Mouse (Mus musculus) cerebellum, adult 2 months (tissue): ENCODE results near the gene Sp4. TPM values are rescaled to one million over a fixed set of nuclear protein-coding genes. Genes with fewer than 3 reads are reported as not detected.
A peak's percentile ranks its signal among the peaks of the same experiment; 100 is the strongest.

Source experiments
- DNase-seq, 2 experiments: peaks; one replicate each; pipeline ENCODE4 v3.0.0; 2021
- H3K27ac ChIP-seq: fragments of 200-500 bp; 2 replicates; pipeline ENCODE4 v1.5.1; 2012; ENCODE audit warnings: low read length, control low read depth, inconsistent platforms; ENCODE audit not compliant: insufficient read depth
- H3K27me3 ChIP-seq: fragments of 200-500 bp; 2 replicates; pipeline ENCODE4 v1.6.1; 2012; ENCODE audit warnings: inconsistent platforms, mild to moderate bottlenecking, low read length, moderate library complexity; ENCODE audit not compliant: control insufficient read depth, insufficient read depth
- H3K4me1 ChIP-seq: fragments of 200-500 bp; 2 replicates; pipeline ENCODE4 v1.6.1; 2011; ENCODE audit warnings: low read length; ENCODE audit not compliant: control insufficient read depth, insufficient read depth
- H3K4me3 ChIP-seq: fragments of 200-500 bp; replicated peaks from 2 replicates; pipeline ENCODE3; 2011; ENCODE audit warnings: mild to moderate bottlenecking, low read depth, low read length, control low read depth; ENCODE audit not compliant: insufficient read depth
- CTCF ChIP-seq: fragments of 200-500 bp; IDR thresholded peaks from 2 replicates; pipeline ENCODE4 v1.5.1; 2011; ENCODE audit warnings: low read depth, mild to moderate bottlenecking, control low read depth, low read length, moderate library complexity, borderline replicate concordance; ENCODE audit not compliant: insufficient read depth
- POLR2A ChIP-seq: fragments of 200-500 bp; IDR thresholded peaks from 2 replicates; pipeline ENCODE4 v1.6.1; 2011; ENCODE audit warnings: low read length, control low read depth, borderline replicate concordance; ENCODE audit not compliant: insufficient read depth
- WGBS: fragments of 180-500 bp; shearing (Covaris S2); methylation state at CpG from one replicate; pipeline ENCODE4 v1.1.7; 2018; 5-methylcytosine and 5-hydroxymethylcytosine counted together
- polyA plus RNA-seq: library from polyadenylated mRNA; depleted of rRNA; stranded (reverse); fragments of >200 nt; gene quantifications from 2 replicates; pipeline ENCODE4 v1.2.3, GENCODE M21; 2012; rRNA removed

Sp4 gene
- 13.3 and 16.3 TPM in 2 replicates for polyA plus RNA-seq

DNA sequence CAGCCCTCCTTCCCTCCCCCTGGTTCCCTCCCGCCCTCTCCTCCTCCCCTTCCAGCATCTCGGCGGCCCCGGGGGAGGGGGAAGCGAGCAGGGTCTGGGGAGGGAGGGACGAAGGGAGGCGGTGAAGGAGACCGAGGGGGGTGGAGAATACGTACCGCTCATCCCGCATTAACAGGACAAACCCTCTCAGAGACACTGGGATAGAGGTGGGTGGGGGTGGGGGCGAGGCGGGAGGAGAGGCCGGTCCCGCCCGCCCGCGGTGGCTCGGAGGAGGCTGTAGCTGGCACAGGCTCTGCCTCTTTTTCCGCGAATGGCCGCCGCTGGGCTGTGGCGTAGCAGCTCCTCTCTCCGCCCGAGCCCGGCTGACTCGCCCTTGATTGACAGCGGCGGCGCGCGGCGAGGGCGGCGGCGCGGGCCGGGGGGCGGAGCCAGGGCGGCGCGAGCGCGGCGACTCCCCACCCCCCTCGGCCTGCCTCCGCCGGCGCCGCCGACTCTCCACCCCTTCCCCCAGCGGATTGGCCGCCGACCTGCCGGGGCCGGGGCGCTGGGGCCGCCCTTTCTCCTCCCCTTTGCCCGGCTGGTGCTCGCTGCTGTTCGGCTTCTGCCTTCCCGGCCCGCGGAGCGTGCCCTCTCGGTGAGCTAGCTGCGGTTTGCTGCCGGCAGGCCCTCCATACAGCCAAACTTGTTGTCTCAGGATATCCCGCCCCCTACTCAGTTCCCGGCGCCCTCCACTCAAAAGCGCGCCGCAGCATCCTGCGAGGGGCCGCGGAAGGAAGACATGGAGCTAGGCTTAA lies at the start of gene Sp4:
Gene Sp4 (minus strand): TSS at position 369 of the 794 bp plus-strand sequence.
- peak; percentile 24; the same call in 1 of the 2 replicates for TF ChIP-seq POLR2A
- TF ChIP-seq CTCF = no peak
- Histone ChIP-seq H3K27me3 (no peaks in the 10 kb centered on the region), H3K4me1 (peaks cover 3% of the 10 kb centered on the region; the same call in 1 of the 2 replicates), H3K27ac (peak within 1 kb of the TSS; percentile 90), H3K4me3 (peak within 1 kb of the TSS; percentile 100)
- peak; percentile 94 to 95 for DNase-seq
- under 1% methylated on average over 73 of the region's 78 CpGs for WGBS

DNA sequence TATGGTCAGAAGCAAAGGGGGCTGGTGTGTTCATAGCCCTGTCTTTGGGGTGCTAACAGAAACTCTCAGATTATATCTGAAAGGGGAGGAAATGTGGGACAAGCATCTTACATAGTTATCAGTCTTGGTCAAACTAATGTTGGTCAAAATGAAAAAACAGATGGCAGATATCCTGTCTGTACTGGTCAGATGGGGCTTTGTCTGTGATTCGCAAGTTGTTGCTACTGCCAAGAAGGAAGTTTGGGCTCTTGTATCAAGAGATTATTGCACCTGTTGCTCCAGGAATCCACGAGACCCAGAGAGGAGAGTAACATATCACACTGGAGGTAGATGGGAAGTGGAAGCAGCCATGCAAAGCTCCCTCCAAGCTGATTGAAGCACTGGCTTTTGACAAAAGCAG lies 37.9 kb upstream of the Sp4 start:
- no peak overlapping the region for H3K4me3 ChIP-seq
- no peaks in the 10 kb centered on the region for H3K27me3 ChIP-seq
- no peak overlapping the region for H3K27ac ChIP-seq
- TF ChIP-seq CTCF = no peak
- TF ChIP-seq POLR2A = no peak
- 47% methylated on average over 2 of the region's 2 CpGs for WGBS
- no peak for DNase-seq
- no peaks in the 10 kb centered on the region for H3K4me1 ChIP-seq

DNA sequence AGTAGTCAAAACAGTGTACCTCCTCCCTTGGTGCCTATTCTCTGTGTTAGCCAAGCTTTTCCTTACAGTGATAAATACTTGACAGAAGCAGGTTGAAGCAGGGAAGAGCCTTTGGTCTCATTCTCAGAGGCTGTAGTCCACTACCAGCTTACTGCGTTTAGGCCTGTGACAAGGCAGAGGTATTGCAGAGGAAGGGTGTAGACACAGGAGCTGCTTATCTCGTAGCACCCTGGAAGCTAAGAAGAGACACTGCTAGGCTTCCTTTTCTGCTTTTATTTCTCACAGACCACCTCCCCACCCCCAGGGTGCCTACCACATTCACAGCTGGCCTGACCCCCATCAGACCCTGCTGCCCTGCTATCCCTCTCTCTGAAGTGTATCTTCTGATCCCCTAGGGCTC lies 37.0 kb upstream of the Sp4 start:
- H3K4me1 ChIP-seq = no peaks in the 10 kb centered on the region
- H3K27me3 ChIP-seq = no peaks in the 10 kb centered on the region
- no peak overlapping the region for H3K4me3 ChIP-seq
- 89% methylated on average over 2 of the region's 2 CpGs for WGBS
- TF ChIP-seq POLR2A (no peak), CTCF (no peak)
- DNase-seq = no peak
- H3K27ac ChIP-seq = no peak overlapping the region

DNA sequence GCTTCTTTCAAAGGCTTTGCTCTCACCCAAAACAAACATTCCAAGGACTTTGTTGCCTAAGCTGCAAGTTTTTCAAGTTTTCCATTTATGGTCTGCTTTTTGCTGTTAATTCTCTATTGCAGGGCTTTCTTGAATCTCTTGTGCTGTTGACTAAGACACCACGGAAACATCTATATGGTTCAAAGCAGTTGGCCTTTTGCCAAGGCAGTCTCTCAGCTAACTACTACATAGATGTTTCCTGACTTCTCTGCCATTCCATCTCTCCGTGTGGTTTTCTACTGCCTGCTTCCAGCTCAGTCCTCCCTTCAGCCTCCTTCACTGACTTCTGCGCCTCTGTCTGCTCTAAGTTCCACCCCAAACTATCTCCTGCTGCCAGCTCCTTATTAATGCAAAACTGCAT lies 36.1 kb upstream of the Sp4 start:
- H3K27ac ChIP-seq = no peak overlapping the region
- DNase-seq = no peak
- H3K4me3 ChIP-seq = no peak overlapping the region
- no peak for TF ChIP-seq CTCF
- TF ChIP-seq POLR2A = no peak
- no peaks in the 10 kb centered on the region for H3K4me1 ChIP-seq
- no peaks in the 10 kb centered on the region for H3K27me3 ChIP-seq
- WGBS = 61% methylated on average over 3 of the region's 3 CpGs

DNA sequence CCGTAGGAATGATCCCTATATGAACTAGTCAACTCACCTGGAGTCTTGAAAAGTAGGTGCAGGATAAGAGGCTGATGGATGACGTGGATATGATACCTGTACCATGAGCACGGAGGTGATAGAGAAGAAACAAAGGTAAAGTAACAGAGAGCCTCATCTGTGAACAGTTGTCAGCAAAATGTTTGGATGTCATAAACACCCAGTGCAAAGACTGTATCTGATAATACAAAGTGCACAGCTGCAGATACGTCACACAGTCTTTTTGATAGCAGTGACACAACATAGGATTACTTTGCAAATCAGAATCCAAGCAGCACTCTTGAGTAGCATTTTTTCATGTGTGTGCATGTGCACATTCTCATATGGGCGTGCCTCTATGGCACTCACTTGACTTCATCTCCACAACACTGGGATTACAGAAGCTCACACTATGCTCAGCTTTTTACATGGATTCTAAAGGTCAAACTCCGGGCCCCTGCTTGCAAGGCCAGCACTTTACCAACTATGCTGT lies 27.6 kb upstream of the Sp4 start:
- H3K27ac ChIP-seq = no peak overlapping the region
- DNase-seq = no peak
- TF ChIP-seq CTCF = no peak
- no peak for TF ChIP-seq POLR2A

DNA sequence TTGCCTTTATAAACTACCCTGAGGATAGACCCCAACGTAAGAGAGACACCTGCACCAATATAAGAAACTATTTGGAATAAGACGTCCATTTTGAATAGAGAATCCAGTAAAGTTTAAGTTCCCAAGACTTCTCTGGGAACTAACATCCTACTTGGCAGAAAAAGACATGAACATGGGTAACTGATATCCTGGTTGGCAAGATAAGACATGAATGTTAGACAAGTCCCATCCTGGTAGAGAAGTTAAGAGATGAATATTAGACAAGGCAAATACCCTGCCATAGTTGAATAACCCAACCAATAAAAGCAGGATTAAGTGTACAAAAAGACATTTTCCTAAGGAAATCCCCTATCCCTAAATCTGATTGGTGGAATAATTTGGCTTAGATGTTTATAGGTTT lies 26.3 kb upstream of the Sp4 start:
- no peak overlapping the region for H3K27ac ChIP-seq
- DNase-seq = no peak
- H3K27me3 ChIP-seq = no peaks in the 10 kb centered on the region
- TF ChIP-seq POLR2A = no peak
- no peak for TF ChIP-seq CTCF
- no peaks in the 10 kb centered on the region for H3K4me1 ChIP-seq
- 89% methylated on average over 2 of the region's 2 CpGs for WGBS
- H3K4me3 ChIP-seq = no peak overlapping the region

More for the DNA sequence above, 27.6 kb upstream of the Sp4 start:
- H3K4me1 ChIP-seq = no peaks in the 10 kb centered on the region
- no peaks in the 10 kb centered on the region for H3K27me3 ChIP-seq
- 94% methylated on average over 6 of the region's 6 CpGs for WGBS
- H3K4me3 ChIP-seq = no peak overlapping the region

DNA sequence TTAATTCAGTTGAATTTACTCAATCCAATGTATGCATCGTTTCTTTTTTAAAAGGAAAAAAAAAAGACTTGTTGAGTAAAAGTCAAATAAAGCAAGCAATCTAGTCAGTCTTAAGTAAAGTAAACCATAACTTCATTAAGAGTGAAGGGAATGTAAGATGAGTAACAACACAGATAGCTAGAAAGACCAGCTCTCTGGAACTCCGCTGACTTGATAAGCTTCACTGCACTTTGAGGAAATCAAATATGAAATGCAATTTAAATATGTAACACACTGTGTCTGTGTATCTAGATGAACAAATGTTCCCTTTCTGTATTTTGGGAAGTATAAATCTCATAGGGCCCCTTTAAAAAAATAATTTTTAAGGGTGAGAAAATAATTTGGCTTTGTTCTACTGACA lies 24.9 kb upstream of the Sp4 start:
- H3K4me1 ChIP-seq = no peaks in the 10 kb centered on the region
- TF ChIP-seq CTCF (no peak), POLR2A (no peak)

DNA sequence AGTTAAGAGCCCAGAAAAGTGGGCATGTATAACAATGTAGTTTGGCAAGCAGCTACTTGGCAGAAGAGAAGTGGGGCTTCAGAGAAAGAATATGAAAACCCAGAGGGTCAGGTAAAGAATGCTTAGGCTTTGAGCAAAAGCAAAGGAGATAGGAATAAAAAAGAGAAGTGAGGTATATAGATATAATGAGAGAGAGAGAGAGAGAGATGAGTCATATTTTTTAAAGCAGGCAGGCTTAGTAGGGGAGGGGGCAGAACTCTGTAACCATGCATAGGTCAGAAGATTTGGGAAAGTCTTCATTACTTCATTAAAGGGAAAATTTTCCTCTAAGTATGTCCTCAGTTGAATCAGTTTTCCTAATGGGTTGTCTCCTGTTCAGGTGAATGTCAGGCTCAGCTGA lies 18.8 kb upstream of the Sp4 start:
- no peaks in the 10 kb centered on the region for H3K4me1 ChIP-seq
- TF ChIP-seq CTCF (no peak), POLR2A (no peak)
- DNase-seq = no peak
- no peak overlapping the region for H3K27ac ChIP-seq
- no peaks in the 10 kb centered on the region for H3K27me3 ChIP-seq
- H3K4me3 ChIP-seq = no peak overlapping the region

More for the DNA sequence above, 24.9 kb upstream of the Sp4 start:
- no peak overlapping the region for H3K4me3 ChIP-seq
- no peaks in the 10 kb centered on the region for H3K27me3 ChIP-seq
- H3K27ac ChIP-seq = no peak overlapping the region
- no peak for DNase-seq
- 96% methylated on average over 2 of the region's 2 CpGs for WGBS
